Mouse (Mus musculus): ENCODE data around the gene Gm7544. TPM values are rescaled to one million over a fixed set of nuclear protein-coding genes. Genes with fewer than 3 reads are reported as not detected.

Gm7544 gene
- not detected for polyA plus RNA-seq (2017; shearing (Covaris generic))

DNA sequence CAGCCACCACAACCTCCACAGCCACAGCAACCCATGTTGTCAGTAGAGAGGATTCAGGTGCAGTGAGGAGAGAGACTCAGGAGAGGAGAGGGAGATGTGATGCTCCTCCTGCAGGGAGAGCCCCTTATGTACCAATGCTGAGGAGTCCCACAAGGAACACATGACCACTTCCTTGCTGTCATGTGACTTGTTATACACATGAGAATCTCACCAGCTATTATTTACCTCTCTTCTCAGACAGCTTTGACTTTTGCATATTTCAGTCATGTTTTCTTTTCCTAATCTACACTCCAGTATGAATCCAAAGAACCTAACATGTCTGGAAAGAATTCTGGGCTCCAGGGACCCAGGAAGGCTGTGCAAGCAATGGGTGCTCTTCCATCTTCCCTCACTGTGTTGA lies at the start of gene Gm7544:
Gene Gm7544, minus strand, starts transcription at position 101 of the 400 bp plus-strand sequence.

DNA sequence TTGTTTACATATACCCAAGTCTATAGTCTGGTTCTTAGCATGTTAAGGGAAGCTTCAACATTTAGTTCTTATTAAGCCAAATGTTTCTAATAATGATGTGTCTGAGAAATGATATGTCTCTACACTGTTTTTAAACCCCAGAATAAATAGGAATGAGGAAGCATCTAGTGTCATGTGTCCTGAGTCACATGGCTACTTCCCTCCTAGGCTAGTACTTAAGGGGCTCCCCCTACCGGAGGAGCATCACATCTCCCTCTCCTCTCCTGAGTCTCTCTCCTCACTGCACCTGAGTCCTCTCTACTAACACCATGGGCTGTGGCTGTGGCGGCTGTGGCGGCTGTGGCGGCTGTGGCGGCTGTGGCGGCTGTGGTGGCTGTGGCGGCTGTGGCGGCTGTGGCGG lies 44.5 kb upstream of the Gm7544 start, which contains the start of gene Gm47959:
Gene Gm47959, plus strand, starts transcription at position 243 of the 400 bp plus-strand sequence.

DNA sequence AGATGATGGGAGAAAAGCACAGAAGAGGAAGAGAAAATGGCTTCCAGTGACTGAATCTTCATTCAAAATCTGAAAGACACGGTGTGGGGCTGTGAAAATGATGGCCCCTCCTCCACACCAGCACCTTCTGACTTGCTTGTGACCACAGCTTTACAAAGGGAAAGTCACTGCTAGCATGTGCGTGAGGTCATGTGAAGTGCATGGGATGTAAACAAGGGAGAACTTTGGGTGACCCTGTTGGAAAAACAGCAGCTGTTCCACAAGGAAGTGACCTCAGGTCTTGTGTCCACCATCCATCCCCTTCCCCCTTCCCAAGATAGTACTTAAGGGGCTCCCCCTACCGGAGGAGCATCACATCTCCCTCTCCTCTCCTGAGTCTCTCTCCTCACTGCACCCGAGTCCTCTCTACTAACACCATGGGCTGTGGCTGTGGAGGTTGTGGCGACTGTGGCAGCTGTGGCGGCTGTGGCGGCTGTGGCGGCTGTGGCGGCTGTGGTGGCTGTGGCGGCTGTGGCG lies 4.1 kb upstream of the Gm7544 start, which contains the start of gene Gm47955:
Gene Gm47955, plus strand, starts transcription at position 417 of the 516 bp plus-strand sequence.

DNA sequence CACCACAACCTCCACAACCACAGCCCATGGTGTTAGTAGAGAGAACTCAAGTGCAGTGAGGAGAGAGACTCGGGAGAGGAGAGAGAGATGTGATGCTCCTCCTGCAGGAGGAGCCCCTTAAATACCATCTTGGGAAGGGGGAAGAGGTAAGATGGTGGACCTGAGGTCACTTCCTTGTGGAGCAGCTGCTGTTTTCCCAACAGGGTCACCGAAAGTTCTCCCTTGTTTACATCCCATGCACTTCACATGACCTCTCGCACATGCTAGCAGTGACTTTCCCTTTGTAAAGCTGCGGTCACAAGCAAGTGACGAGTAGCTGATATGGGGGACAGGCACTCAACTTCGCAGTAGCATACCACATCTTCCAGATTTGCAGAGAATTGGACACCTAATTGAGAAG lies 12.5 kb downstream of the Gm7544 start, which contains the start of gene A030003K21Rik:
Gene A030003K21Rik, minus strand, starts transcription at position 94 of the 400 bp plus-strand sequence.

DNA sequence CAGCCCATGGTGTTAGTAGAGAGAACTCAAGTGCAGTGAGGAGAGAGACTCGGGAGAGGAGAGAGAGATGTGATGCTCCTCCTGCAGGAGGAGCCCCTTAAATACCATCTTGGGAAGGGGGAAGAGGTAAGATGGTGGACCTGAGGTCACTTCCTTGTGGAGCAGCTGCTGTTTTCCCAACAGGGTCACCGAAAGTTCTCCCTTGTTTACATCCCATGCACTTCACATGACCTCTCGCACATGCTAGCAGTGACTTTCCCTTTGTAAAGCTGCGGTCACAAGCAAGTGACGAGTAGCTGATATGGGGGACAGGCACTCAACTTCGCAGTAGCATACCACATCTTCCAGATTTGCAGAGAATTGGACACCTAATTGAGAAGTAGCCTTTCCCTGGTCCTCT lies 24.5 kb downstream of the Gm7544 start, which contains the start of gene Gm6217:
Gene Gm6217, minus strand, starts transcription at position 74 of the 400 bp plus-strand sequence.

DNA sequence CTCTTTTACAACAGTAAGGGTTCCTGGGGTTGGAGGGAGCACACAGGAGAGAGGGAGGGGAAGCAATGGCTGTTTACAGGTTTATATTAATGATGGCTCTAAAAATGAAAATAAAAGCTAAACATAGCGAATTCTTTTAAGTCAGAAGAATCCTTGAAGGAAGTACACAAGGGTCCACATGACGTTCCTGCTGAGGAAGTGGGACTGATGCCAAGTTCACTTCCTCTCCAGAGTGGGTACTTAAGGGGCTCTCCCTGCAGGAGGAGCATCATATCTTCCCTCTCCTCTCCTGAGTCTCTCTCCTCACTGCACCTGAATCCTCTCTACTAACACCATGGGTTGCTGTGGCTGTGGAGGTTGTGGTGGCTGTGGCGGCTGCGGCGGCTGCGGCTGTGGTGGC lies 31.2 kb downstream of the Gm7544 start, which contains the start of gene A030014E15Rik:
Gene A030014E15Rik, plus strand, starts transcription at position 268 of the 400 bp plus-strand sequence.

DNA sequence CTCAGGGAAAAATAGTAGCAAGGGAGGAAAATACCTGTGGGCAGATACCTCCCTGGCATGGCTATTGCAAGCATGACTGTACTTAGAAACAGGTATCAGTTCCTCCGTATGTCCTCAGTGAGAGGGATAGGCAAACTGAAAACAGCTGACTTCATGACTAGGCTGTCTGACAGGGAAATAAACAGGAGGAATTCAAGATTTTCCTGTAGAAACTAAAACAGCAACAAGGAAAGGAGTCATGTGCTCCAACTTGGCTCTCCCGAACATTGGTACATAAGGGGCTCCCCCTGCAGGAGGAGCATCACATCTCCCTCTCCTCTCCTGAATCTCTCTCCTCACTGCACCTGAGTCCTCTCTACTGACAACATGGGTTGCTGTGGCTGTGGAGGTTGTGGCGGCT lies 42.8 kb downstream of the Gm7544 start, which contains the start of gene A030005L19Rik:
Gene A030005L19Rik, plus strand, starts transcription at position 301 of the 400 bp plus-strand sequence.

Other genes starting within 250 kb of the Gm7544 start
- gene Mff, start 231.1 kb downstream of the Gm7544 start, polyA plus RNA-seq (2017; shearing (Covaris generic)) = 137 TPM
- gene Tm4sf20, start 187.6 kb downstream of the Gm7544 start, polyA plus RNA-seq (2017; shearing (Covaris generic)) = not detected
- gene Gm47791, start 184.8 kb downstream of the Gm7544 start, polyA plus RNA-seq (2017; shearing (Covaris generic)) = not detected
- 138 TPM for gene Agfg1, start 116.5 kb downstream of the Gm7544 start, polyA plus RNA-seq (2017; shearing (Covaris generic))
- gene A030005L19Rik, start 42.7 kb downstream of the Gm7544 start, polyA plus RNA-seq (2017; shearing (Covaris generic)) = not detected
- gene A030014E15Rik, start 31.1 kb downstream of the Gm7544 start, polyA plus RNA-seq (2017; shearing (Covaris generic)) = not detected
- not detected for gene Gm6217, start 24.6 kb downstream of the Gm7544 start, polyA plus RNA-seq (2017; shearing (Covaris generic))
- not detected for gene A030003K21Rik, start 12.6 kb downstream of the Gm7544 start, polyA plus RNA-seq (2017; shearing (Covaris generic))
- not detected for gene Gm47955, start 4.3 kb upstream of the Gm7544 start, polyA plus RNA-seq (2017; shearing (Covaris generic))
- not detected for gene Gm47959, start 44.5 kb upstream of the Gm7544 start, polyA plus RNA-seq (2017; shearing (Covaris generic))
- gene Slc19a3, start 82.4 kb upstream of the Gm7544 start, polyA plus RNA-seq (2017; shearing (Covaris generic)) = not detected
- not detected for gene Krtap28-10, start 86.5 kb upstream of the Gm7544 start, polyA plus RNA-seq (2017; shearing (Covaris generic))
- not detected for gene Gm47969, start 88.9 kb upstream of the Gm7544 start, polyA plus RNA-seq (2017; shearing (Covaris generic))
- gene A030005K14Rik, start 103.4 kb upstream of the Gm7544 start, polyA plus RNA-seq (2017; shearing (Covaris generic)) = not detected
- not detected for gene Krtap28-13, start 104.9 kb upstream of the Gm7544 start, polyA plus RNA-seq (2017; shearing (Covaris generic))
- not detected for gene Ccl20, start 160.8 kb upstream of the Gm7544 start, polyA plus RNA-seq (2017; shearing (Covaris generic))
- not detected for gene Daw1, start 203.7 kb upstream of the Gm7544 start, polyA plus RNA-seq (2017; shearing (Covaris generic))

All from effector memory CD4-positive, alpha-beta T cell, adult 5 months (primary cell).